Mouse (Mus musculus) hindbrain, embryonic 10.5 days (tissue): ENCODE measurements around the gene Serp2. TPM values are rescaled to one million over a fixed set of nuclear protein-coding genes. Genes with fewer than 3 reads are reported as not detected.

ENCODE experiments used
- DNase-seq: peaks from one replicate; pipeline ENCODE4 v3.0.0-alpha.2; 2017; ENCODE audit warnings: low spot score
- H3K27ac ChIP-seq: fragments of 300-500 bp; sonication (generic); 2 replicates; pipeline ENCODE4 v1.5.1; 2016; ENCODE audit warnings: mild to moderate bottlenecking, moderate library complexity
- H3K27me3 ChIP-seq: fragments of 300-500 bp; sonication (generic); 2 replicates; pipeline ENCODE4 v1.6.1; 2016; ENCODE audit warnings: mild to moderate bottlenecking; ENCODE audit not compliant: poor library complexity, insufficient read depth, severe bottlenecking
- H3K36me3 ChIP-seq: fragments of 300-500 bp; sonication (generic); 2 replicates; pipeline ENCODE4 v1.6.1; 2016; ENCODE audit warnings: mild to moderate bottlenecking, moderate library complexity
- H3K4me1 ChIP-seq: fragments of 300-500 bp; sonication (generic); replicated peaks from 2 replicates; pipeline ENCODE4 v1.6.1; 2016; ENCODE audit warnings: mild to moderate bottlenecking
- H3K4me3 ChIP-seq: fragments of 300-500 bp; sonication (generic); 2 replicates; pipeline ENCODE4 v1.5.1; 2016; ENCODE audit warnings: mild to moderate bottlenecking, moderate library complexity
- H3K9me3 ChIP-seq: fragments of 300-500 bp; sonication (generic); 2 replicates; pipeline ENCODE4 v1.6.1; 2016; ENCODE audit warnings: mild to moderate bottlenecking, moderate library complexity
- WGBS: fragments of 180-500 bp; shearing (Covaris S2); methylation state at CpG from one replicate; pipeline ENCODE4 v1.1.7; 2016; 5-methylcytosine and 5-hydroxymethylcytosine counted together
- polyA plus RNA-seq: library from polyadenylated mRNA; unstranded; fragments of >200 nt; fragmentation: Nextera tagmentation; extraction: Ambion mirVana; gene quantifications from 2 replicates; pipeline ENCODE4 v1.2.1, GENCODE M21; 2016

Gene Serp2
- polyA plus RNA-seq, 1 experiment from 2014 or later, result 43.3 TPM

GRCm38 (mm10) chr14:76513395-76514049 is 43.2 kb downstream of the Serp2 start:
- WGBS, result 19% methylated on average over 11 of the region's 11 CpGs
- H3K27me3 ChIP-seq, result 0 out of 2 replicates have a peak, but pooled peaks cover 3% of the 10 kb centered on the region
- no peaks in the 10 kb centered on the region for H3K9me3 ChIP-seq
- peaks cover 47% of the 10 kb centered on the region for H3K4me1 ChIP-seq
- peaks cover 17% of the 10 kb centered on the region for H3K36me3 ChIP-seq
- H3K4me3 ChIP-seq, result peak overlapping the region; percentile 20
- H3K27ac ChIP-seq, result peak overlapping the region; percentile 78
- DNase-seq, result peak; percentile 61

DNA sequence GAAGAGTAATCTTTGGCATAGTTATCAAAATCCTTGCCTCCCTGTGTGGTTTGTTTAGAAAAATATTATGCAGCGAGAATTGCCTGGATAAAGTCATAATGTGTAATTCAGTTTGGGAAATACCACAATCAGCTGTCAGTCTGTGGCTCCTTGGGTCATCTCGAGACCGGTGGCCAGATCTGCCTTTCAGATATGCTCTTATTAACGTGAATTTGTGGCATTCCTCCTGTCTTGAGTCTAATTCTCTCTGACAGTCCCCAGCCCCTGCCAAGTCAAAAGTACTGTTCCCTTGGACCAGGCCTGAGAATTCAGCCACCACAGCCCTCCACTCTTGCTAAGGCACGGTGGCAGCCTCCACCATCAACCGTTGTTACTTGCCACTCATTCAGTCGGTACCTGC is 44.7 kb downstream of the Serp2 start:
- Histone ChIP-seq H3K27ac (no peak overlapping the region), H3K27me3 (0 out of 2 replicates have a peak, but pooled peaks cover 3% of the 10 kb centered on the region), H3K4me3 (no peak overlapping the region), H3K4me1 (peaks cover 47% of the 10 kb centered on the region), H3K9me3 (no peaks in the 10 kb centered on the region), H3K36me3 (peaks cover 32% of the 10 kb centered on the region)
- WGBS, result 91% methylated on average over 7 of the region's 7 CpGs
- DNase-seq, result no peak

DNA sequence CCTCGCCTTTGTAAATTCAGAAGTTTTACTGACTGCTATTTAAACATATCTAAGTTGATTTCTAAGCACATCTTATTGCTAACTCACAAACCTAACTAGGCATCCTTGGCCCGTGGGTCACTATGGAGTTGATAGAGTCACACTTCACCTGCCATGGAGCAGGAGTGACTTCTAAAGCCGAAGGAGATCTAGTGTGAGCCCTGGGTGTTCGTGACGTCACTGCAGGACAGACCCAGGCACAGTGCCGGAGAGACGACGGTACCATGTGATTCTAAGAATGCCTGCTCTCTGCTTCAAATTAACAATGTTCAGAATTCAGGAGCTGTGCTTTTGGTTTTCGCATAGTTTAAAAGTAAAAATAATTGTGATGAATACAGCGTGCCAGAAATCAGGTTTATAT is 48.0 kb downstream of the Serp2 start:
- no peaks in the 10 kb centered on the region for H3K9me3 ChIP-seq

GRCm38 (mm10) chr14:76507804-76508500 is 48.7 kb downstream of the Serp2 start:
- Histone ChIP-seq H3K9me3 (no peaks in the 10 kb centered on the region), H3K27ac (no peak overlapping the region), H3K36me3 (peaks cover 40% of the 10 kb centered on the region), H3K27me3 (0 out of 2 replicates have a peak, but pooled peaks cover 3% of the 10 kb centered on the region), H3K4me3 (0 out of 2 replicates have a peak overlapping the region, but pooled peaks have one; percentile 80), H3K4me1 (peaks cover 31% of the 10 kb centered on the region)
- DNase-seq, result no peak
- 88% methylated on average over 9 of the region's 9 CpGs for WGBS

More for the DNA sequence above, 48.0 kb downstream of the Serp2 start:
- WGBS, result 86% methylated on average over 10 of the region's 10 CpGs
- Histone ChIP-seq H3K4me3 (no peak overlapping the region), H3K27ac (no peak overlapping the region), H3K36me3 (peaks cover 40% of the 10 kb centered on the region), H3K4me1 (peaks cover 33% of the 10 kb centered on the region), H3K27me3 (0 out of 2 replicates have a peak, but pooled peaks cover 3% of the 10 kb centered on the region)
- no peak for DNase-seq

DNA sequence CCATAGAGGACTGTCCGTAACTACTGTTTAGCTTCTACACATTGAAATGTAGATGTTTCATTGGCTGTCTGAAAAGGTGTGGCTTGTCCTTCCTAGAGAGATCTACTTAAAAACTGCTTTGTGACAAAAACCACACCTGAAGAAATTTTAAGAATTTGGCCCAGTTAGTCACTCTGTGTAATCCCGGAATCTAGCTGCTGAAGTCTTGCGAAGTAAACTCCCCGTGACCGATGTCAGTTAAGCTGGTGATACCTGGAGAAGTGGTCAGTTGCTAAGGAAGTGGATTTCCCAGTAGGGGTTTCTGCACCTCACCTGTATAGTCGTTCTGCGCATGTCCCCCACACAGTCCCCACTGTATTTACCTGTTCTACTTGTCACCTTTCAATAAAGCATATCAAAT is 49.3 kb downstream of the Serp2 start:
- peaks cover 26% of the 10 kb centered on the region for H3K4me1 ChIP-seq
- 95% methylated on average over 7 of the region's 7 CpGs for WGBS
- H3K4me3 ChIP-seq, result peak overlapping the region; percentile 80; the same call in 1 of the 2 replicates
- no peak overlapping the region for H3K27ac ChIP-seq
- no peaks in the 10 kb centered on the region for H3K9me3 ChIP-seq
- peaks cover 40% of the 10 kb centered on the region for H3K36me3 ChIP-seq
- H3K27me3 ChIP-seq, result no peaks in the 10 kb centered on the region
- no peak for DNase-seq

DNA sequence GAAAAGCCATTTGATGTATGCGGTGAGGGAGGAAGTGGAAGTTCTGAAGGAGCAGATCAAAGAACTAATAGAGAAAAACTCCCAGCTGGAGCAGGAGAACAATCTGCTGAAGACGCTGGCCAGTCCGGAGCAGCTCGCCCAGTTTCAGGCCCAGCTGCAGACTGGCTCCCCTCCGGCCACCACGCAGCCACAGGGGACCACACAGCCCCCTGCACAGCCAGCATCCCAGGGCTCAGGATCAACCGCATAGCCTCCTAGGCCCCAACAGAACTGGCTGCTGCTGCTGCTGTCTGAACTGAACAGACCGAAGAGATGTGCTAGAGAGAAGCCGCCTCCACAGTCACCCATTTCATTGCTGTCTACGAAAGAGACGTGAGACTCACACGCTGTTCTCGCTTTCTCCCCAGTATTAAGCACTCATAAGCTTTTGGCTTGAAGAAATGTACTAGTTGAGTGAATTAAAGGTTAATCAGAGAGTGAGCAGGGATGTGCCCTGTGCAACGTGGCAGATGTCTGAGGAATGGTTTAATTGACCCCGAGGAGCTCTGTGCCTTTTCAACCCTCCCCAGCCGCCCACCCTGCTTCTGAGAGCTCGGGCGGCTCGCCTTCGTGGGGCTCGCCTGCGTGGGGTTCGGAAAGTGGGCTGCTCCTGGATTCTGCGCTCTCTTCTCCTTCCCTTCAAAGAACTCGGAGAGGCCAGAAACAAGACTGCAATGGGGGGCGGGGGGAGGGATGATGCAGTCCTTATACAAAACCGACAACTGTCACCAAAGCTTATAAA is 50.1 kb downstream of the Serp2 start:
- Histone ChIP-seq H3K9me3 (no peaks in the 10 kb centered on the region), H3K4me3 (peak overlapping the region; percentile 80), H3K36me3 (peaks cover 40% of the 10 kb centered on the region), H3K27ac (peak overlapping the region; percentile 100), H3K4me1 (peaks cover 26% of the 10 kb centered on the region), H3K27me3 (no peaks in the 10 kb centered on the region)
- DNase-seq, result no peak
- 55% methylated on average over 27 of the region's 27 CpGs for WGBS

DNA sequence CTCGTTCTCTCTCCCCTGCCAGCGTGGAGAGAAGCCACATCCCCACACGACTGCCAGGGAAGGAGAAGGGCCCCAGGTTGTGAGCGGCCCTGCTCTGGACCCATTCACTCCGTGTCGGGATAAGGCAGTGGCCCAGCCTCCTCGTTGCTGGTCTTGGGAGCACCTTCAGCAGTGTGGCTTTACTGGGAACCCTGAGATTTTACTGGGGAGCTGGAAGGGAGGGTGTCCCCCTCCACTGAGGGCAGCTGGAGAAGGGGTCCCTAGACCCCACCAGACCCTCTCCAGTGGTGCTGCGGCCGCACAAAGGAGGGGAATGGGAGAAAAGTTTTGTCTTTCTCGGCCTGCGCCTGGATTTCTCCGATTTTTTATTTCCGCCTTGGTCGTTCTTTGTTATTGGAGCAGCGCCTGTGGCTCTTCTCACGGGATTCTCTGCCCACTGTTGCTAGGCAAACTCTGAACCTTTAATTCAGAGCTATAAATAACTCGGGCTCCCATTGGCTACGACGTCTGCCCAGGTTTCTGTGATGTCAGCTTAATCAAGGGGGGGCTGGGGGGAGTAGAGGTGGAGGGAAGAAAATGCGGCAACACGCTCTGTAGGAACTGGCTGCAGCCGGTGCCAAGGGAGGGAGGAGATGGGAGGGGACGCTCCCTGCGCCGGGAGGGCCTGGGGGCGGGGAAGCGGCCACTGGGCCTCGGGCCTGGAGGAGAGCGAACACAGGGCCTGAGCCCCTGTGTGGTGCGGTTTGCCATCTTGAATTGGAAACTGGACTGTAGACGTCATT is 51.1 kb downstream of the Serp2 start:
- H3K27ac ChIP-seq, result peak overlapping the region; percentile 100
- no peaks in the 10 kb centered on the region for H3K27me3 ChIP-seq
- H3K4me3 ChIP-seq, result peak overlapping the region; percentile 80
- H3K9me3 ChIP-seq, result no peaks in the 10 kb centered on the region
- peak; percentile 96 for DNase-seq
- under 1% methylated on average over 31 of the region's 31 CpGs for WGBS
- peaks cover 38% of the 10 kb centered on the region for H3K36me3 ChIP-seq
- H3K4me1 ChIP-seq, result peaks cover 30% of the 10 kb centered on the region

DNA sequence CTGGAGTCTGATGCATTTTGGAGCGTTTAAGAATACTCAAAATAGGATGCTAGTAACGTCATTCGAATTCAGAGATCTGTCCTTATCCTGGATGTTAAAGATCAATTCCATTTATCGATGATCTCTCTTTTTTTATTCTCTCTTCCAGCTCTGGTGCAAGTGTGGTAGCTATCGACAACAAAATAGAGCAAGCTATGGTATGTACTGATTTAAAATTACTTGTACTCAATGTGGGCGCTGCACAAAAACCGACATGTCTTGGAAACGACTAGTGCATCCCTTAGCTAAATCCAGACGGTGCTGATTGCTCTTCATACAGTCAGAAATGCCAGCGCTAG is 51.6 kb downstream of the Serp2 start:
- H3K9me3 ChIP-seq, result no peaks in the 10 kb centered on the region
- 2% methylated on average over 10 of the region's 10 CpGs for WGBS
- peak overlapping the region; percentile 100 for H3K27ac ChIP-seq
- peaks cover 35% of the 10 kb centered on the region for H3K4me1 ChIP-seq
- H3K36me3 ChIP-seq, result peaks cover 33% of the 10 kb centered on the region
- H3K27me3 ChIP-seq, result no peaks in the 10 kb centered on the region
- H3K4me3 ChIP-seq, result peak overlapping the region; percentile 80
- DNase-seq, result no peak

DNA sequence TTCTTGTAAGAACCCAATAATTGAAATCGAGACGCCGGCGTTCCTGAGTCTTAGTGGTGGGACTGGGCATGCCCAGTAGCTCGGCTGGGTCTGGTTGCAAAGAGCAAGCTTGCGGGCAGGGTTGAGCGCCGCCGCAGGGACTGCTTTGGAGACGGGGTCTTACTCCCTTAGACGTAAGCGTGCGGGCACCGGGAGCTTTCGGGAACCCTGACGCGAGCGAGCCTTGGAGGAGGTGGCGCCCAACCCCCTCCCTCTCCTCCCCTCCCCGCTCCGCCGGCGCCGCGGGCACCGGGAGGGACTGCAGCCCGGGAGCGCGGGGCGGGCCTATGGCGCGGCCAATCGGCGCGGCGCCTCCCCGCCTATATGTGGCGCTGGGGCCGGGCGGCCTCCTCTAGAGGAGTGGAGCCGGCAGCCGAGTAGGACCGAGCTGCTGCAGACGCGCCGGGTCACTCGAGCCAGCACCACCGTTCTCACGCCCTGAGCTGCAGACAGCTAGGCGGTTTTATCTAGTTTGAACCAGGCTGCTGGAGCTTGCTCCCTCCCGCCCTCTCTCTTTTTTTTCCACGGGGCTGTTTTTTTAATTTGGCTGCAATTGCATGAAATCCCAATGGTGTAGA is 52.5 kb downstream of the Serp2 start:
- Histone ChIP-seq H3K4me1 (peaks cover 44% of the 10 kb centered on the region), H3K36me3 (peaks cover 24% of the 10 kb centered on the region), H3K4me3 (peak overlapping the region; percentile 80), H3K27me3 (no peaks in the 10 kb centered on the region), H3K9me3 (no peaks in the 10 kb centered on the region), H3K27ac (peak overlapping the region; percentile 100)
- WGBS, result under 1% methylated on average over 50 of the region's 52 CpGs
- peak; percentile 95 for DNase-seq

- peaks cover 22% of the 10 kb centered on the region for H3K36me3 ChIP-seq
- 8% methylated on average over 13 of the region's 13 CpGs for WGBS
- H3K9me3 ChIP-seq, result no peaks in the 10 kb centered on the region
- peak overlapping the region; percentile 100 for H3K27ac ChIP-seq
- peaks cover 44% of the 10 kb centered on the region for H3K4me1 ChIP-seq
- no peak for DNase-seq
- H3K4me3 ChIP-seq, result peak overlapping the region; percentile 80
- H3K27me3 ChIP-seq, result no peaks in the 10 kb centered on the region
Measured at GRCm38 (mm10) chr14:76503231-76503851, 53.3 kb downstream of the Serp2 start.

DNA sequence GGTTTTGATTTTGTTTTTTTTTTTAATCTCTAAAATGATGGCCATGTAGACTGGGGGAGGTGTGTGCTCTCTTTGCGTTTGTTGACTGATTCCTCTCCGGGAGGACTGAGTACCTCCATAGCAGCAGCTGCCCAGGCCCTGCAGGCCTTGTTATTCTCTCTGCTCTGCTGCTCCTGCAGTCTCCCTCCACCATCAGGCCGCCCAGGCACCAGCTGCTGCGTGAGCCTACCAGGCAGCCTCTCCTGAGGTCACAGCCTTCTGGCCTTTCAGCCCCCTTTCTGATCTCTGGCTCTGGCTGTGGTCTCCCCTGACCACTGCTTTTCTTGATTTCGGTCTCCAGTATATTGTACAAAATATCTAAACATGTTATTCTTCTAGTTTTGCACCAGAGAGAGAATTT is 56.7 kb downstream of the Serp2 start:
- no peaks in the 10 kb centered on the region for H3K27me3 ChIP-seq
- H3K4me1 ChIP-seq, result peaks cover 33% of the 10 kb centered on the region
- peak; percentile 65 for DNase-seq
- no peak overlapping the region for H3K4me3 ChIP-seq
- no peaks in the 10 kb centered on the region for H3K9me3 ChIP-seq
- H3K36me3 ChIP-seq, result no peaks in the 10 kb centered on the region
- WGBS, result 14% methylated on average over 5 of the region's 5 CpGs
- H3K27ac ChIP-seq, result peak overlapping the region; percentile 75
